Mouse (Mus musculus): Measurements from ENCODE around the gene Magi2.
"Not testable (repeated sequence)": the region's sequence is repeated elsewhere in the genome, so short reads cannot be mapped to it uniquely, and the experiment has no call there.

Magi2 gene

GRCm38 (mm10) chr5:20508609-20509008 lies 1281.8 kb downstream of the Magi2 start:
- no peak for DNase-seq (ENCODE audit: low spot score in 2 of 2)

- no peak for DNase-seq (ENCODE audit: low spot score in 2 of 2)
Observed at GRCm38 (mm10) chr5:20509606-20510005, 1282.8 kb downstream of the Magi2 start.

GRCm38 (mm10) chr5:20512377-20513126 lies 1285.7 kb downstream of the Magi2 start:
- DNase-seq (ENCODE audit: low spot score in 2 of 2) = no peak

GRCm38 (mm10) chr5:20521639-20522038 lies 1294.8 kb downstream of the Magi2 start:
- no peak for DNase-seq (ENCODE audit: low spot score in 2 of 2)

- DNase-seq (ENCODE audit: low spot score in 2 of 2) = no peak
Observed at GRCm38 (mm10) chr5:20522047-20522446, 1295.2 kb downstream of the Magi2 start.

- no peak for DNase-seq (ENCODE audit: low spot score in 2 of 2)
Observed at GRCm38 (mm10) chr5:20523776-20524175, 1296.9 kb downstream of the Magi2 start.

- not testable (repeated sequence) for DNase-seq (ENCODE audit: low spot score in 2 of 2)
Observed at GRCm38 (mm10) chr5:20526588-20526987, 1299.8 kb downstream of the Magi2 start.

GRCm38 (mm10) chr5:20536544-20536943 lies 1309.7 kb downstream of the Magi2 start:
- DNase-seq (ENCODE audit: low spot score in 2 of 2) = no peak

- DNase-seq (ENCODE audit: low spot score in 2 of 2) = no peak
Observed at GRCm38 (mm10) chr5:20537369-20538022, 1310.7 kb downstream of the Magi2 start.

- no peak for DNase-seq (ENCODE audit: low spot score in 2 of 2)
Observed at GRCm38 (mm10) chr5:20544374-20544773, 1317.5 kb downstream of the Magi2 start.

- no peak for DNase-seq (ENCODE audit: low spot score in 2 of 2)
Observed at GRCm38 (mm10) chr5:20559378-20559777, 1332.5 kb downstream of the Magi2 start.

- DNase-seq (ENCODE audit: low spot score in 2 of 2) = no peak
Observed at GRCm38 (mm10) chr5:20559821-20560220, 1333.0 kb downstream of the Magi2 start.

- DNase-seq (ENCODE audit: low spot score in 2 of 2) = peak; percentile 84 to 86
Observed at GRCm38 (mm10) chr5:20568421-20568820, 1341.6 kb downstream of the Magi2 start.

GRCm38 (mm10) chr5:20568966-20569365 lies 1342.1 kb downstream of the Magi2 start:
- DNase-seq (ENCODE audit: low spot score in 2 of 2) = peak; percentile 34 to 40

GRCm38 (mm10) chr5:20574816-20575215 lies 1348.0 kb downstream of the Magi2 start:
- no peak for DNase-seq (ENCODE audit: low spot score in 2 of 2)

- no peak for DNase-seq (ENCODE audit: low spot score in 2 of 2)
Observed at GRCm38 (mm10) chr5:20575798-20576197, 1349.0 kb downstream of the Magi2 start.

GRCm38 (mm10) chr5:20576266-20576665 lies 1349.4 kb downstream of the Magi2 start:
- no peak for DNase-seq (ENCODE audit: low spot score in 2 of 2)

- DNase-seq (ENCODE audit: low spot score in 2 of 2) = peak in 1 of 2 experiments; percentile 16
Observed at GRCm38 (mm10) chr5:20578666-20579065, 1351.8 kb downstream of the Magi2 start.

- DNase-seq (ENCODE audit: low spot score in 2 of 2) = no peak
Observed at GRCm38 (mm10) chr5:20580619-20581018, 1353.8 kb downstream of the Magi2 start.

GRCm38 (mm10) chr5:20582995-20583435 lies 1356.2 kb downstream of the Magi2 start:
- peak; percentile 23 to 24 for DNase-seq (ENCODE audit: low spot score in 2 of 2)

GRCm38 (mm10) chr5:20583639-20584038 lies 1356.8 kb downstream of the Magi2 start:
- no peak for DNase-seq (ENCODE audit: low spot score in 2 of 2)

- no peak for DNase-seq (ENCODE audit: low spot score in 2 of 2)
Observed at GRCm38 (mm10) chr5:20584769-20585168, 1357.9 kb downstream of the Magi2 start.

GRCm38 (mm10) chr5:20589731-20590130 lies 1362.9 kb downstream of the Magi2 start:
- DNase-seq (ENCODE audit: low spot score in 2 of 2) = no peak

Measured in right cerebral cortex, postnatal 36 days (tissue).